Mouse (Mus musculus) small intestine, adult 2 months (tissue): Measurements from ENCODE around the gene 2810408A11Rik. TPM values are rescaled to one million over a fixed set of nuclear protein-coding genes. Genes with fewer than 3 reads are reported as not detected.
"Not testable (repeated sequence)": the region's sequence is repeated elsewhere in the genome, so short reads cannot be mapped to it uniquely, and the experiment has no call there.

Experiments
- H3K27ac ChIP-seq: fragments of 200-500 bp; 2 replicates; pipeline ENCODE4 v1.5.1; 2012; ENCODE audit warnings: low read depth, low read length, control low read depth, inconsistent platforms; ENCODE audit not compliant: insufficient read depth
- H3K27me3 ChIP-seq: fragments of 200-500 bp; 2 replicates; pipeline ENCODE4 v1.6.1; 2012; ENCODE audit warnings: mild to moderate bottlenecking, moderate library complexity, low read length, inconsistent platforms; ENCODE audit not compliant: control insufficient read depth, insufficient read depth
- H3K36me3 ChIP-seq: fragments of 200-500 bp; 2 replicates; pipeline ENCODE4 v1.6.1; 2012; ENCODE audit warnings: mild to moderate bottlenecking, low read length, control low read depth, inconsistent platforms; ENCODE audit not compliant: control insufficient read depth, insufficient read depth
- H3K4me1 ChIP-seq: fragments of 200-500 bp; 2 replicates; pipeline ENCODE4 v1.6.1; 2012; ENCODE audit warnings: low read length, inconsistent platforms, mixed read lengths; ENCODE audit not compliant: control insufficient read depth, insufficient read depth, insufficient read length
- H3K4me3 ChIP-seq: fragments of 200-500 bp; 2 replicates; pipeline ENCODE4 v1.5.1; 2012; ENCODE audit warnings: low read depth, mild to moderate bottlenecking, control low read depth, inconsistent platforms, low read length, moderate library complexity
- CTCF ChIP-seq: fragments of 200-500 bp; IDR thresholded peaks from 2 replicates; pipeline ENCODE4 v1.5.1; 2012; ENCODE audit warnings: low read depth, mild to moderate bottlenecking, control low read depth, inconsistent platforms, low read length, moderate library complexity, mixed read lengths; ENCODE audit not compliant: insufficient replicate concordance, insufficient read length; ENCODE audit errors: extremely low read depth
- POLR2A ChIP-seq: fragments of 200-500 bp; IDR thresholded peaks from 2 replicates; pipeline ENCODE4 v1.6.1; 2012; ENCODE audit warnings: low read depth, mild to moderate bottlenecking, control low read depth, inconsistent platforms, low read length, moderate library complexity
- WGBS: fragments of 180-500 bp; shearing (Covaris S2); methylation state at CpG from one replicate; pipeline ENCODE4 v1.1.7; 2018; 5-methylcytosine and 5-hydroxymethylcytosine counted together
- polyA plus RNA-seq: library from polyadenylated mRNA; depleted of rRNA; stranded (reverse); fragments of >200 nt; gene quantifications from 2 replicates; pipeline ENCODE4 v1.2.3, GENCODE M21; 2012

The 2810408A11Rik gene
- polyA plus RNA-seq, 1 experiment, result 2.6 TPM

- Histone ChIP-seq H3K36me3 (no peaks in the 10 kb centered on the region), H3K27me3 (no peaks in the 10 kb centered on the region; the same call in 1 of the 2 replicates), H3K27ac (no peak overlapping the region), H3K4me1 (peaks cover 2% of the 10 kb centered on the region; the same call in 1 of the 2 replicates), H3K4me3 (no peak overlapping the region)
- 47% methylated on average over 8 of the region's 8 CpGs for WGBS
- TF ChIP-seq CTCF, result no peak
- no peak for TF ChIP-seq POLR2A
These were observed 36.5 kb downstream of the 2810408A11Rik start for GRCm38 (mm10) chr11:69864138-69864860.

GRCm38 (mm10) chr11:69863729-69864128 lies 37.1 kb downstream of the 2810408A11Rik start:
- not testable (repeated sequence) for H3K27me3 ChIP-seq, H3K36me3 ChIP-seq, H3K4me1 ChIP-seq, H3K27ac ChIP-seq, H3K4me3 ChIP-seq
- 66% methylated on average over 3 of the region's 3 CpGs for WGBS

- peak; percentile 79; the same call in 1 of the 2 replicates for TF ChIP-seq POLR2A
- no peak for TF ChIP-seq CTCF
These were observed 42.4 kb downstream of the 2810408A11Rik start, which contains the start of gene Tnk1 for GRCm38 (mm10) chr11:69858113-69858998. Tnk1 (minus strand) TSS chr11:69858730.

GRCm38 (mm10) chr11:69855347-69855746 lies 45.4 kb downstream of the 2810408A11Rik start:
- Histone ChIP-seq H3K27me3 (no peaks in the 10 kb centered on the region), H3K4me3 (no peak overlapping the region), H3K36me3 (peaks cover 41% of the 10 kb centered on the region), H3K27ac (no peak overlapping the region), H3K4me1 (peaks cover 11% of the 10 kb centered on the region)
- TF ChIP-seq POLR2A, result no peak
- no peak for TF ChIP-seq CTCF
- 70% methylated on average over 16 of the region's 16 CpGs for WGBS

More at GRCm38 (mm10) chr11:69858113-69858998, 42.4 kb downstream of the 2810408A11Rik start, which contains the start of gene Tnk1:
- Histone ChIP-seq H3K36me3 (peaks cover 14% of the 10 kb centered on the region), H3K27ac (peak within 1 kb of the TSS; percentile 85), H3K4me1 (peaks cover 11% of the 10 kb centered on the region), H3K4me3 (peak within 1 kb of the TSS; percentile 74), H3K27me3 (no peaks in the 10 kb centered on the region)
- 13% methylated on average over 30 of the region's 30 CpGs for WGBS

- WGBS, result 78% methylated on average over 10 of the region's 10 CpGs
- Histone ChIP-seq H3K27me3 (no peaks in the 10 kb centered on the region), H3K4me1 (peaks cover 11% of the 10 kb centered on the region), H3K36me3 (peaks cover 47% of the 10 kb centered on the region), H3K4me3 (no peak overlapping the region), H3K27ac (no peak overlapping the region)
- TF ChIP-seq POLR2A (no peak), CTCF (no peak)
These were observed 46.1 kb downstream of the 2810408A11Rik start for GRCm38 (mm10) chr11:69854680-69855079.

- Histone ChIP-seq H3K27ac (no peak overlapping the region), H3K4me3 (no peak overlapping the region), H3K4me1 (peaks cover 8% of the 10 kb centered on the region), H3K36me3 (peaks cover 48% of the 10 kb centered on the region), H3K27me3 (no peaks in the 10 kb centered on the region)
- 38% methylated on average over 7 of the region's 7 CpGs for WGBS
- TF ChIP-seq CTCF (no peak), POLR2A (no peak)
These were observed 46.8 kb downstream of the 2810408A11Rik start for GRCm38 (mm10) chr11:69853994-69854393.

GRCm38 (mm10) chr11:69850754-69851153 lies 50.0 kb downstream of the 2810408A11Rik start:
- Histone ChIP-seq H3K27me3 (no peaks in the 10 kb centered on the region), H3K27ac (no peak overlapping the region), H3K36me3 (peaks cover 46% of the 10 kb centered on the region), H3K4me3 (no peak overlapping the region), H3K4me1 (peaks cover 14% of the 10 kb centered on the region)
- 74% methylated on average over 8 of the region's 8 CpGs for WGBS
- TF ChIP-seq CTCF (no peak), POLR2A (no peak)
